Mouse (Mus musculus) CD4-positive, CD25-positive, alpha-beta regulatory T cell, adult 9 weeks (primary cell): ENCODE results near the gene Erp29. TPM values are rescaled to one million over a fixed set of nuclear protein-coding genes. Genes with fewer than 3 reads are reported as not detected.

Source experiments
- polyA plus RNA-seq: library from polyadenylated mRNA; unstranded; fragments of 100-300 nt; shearing (Covaris generic); gene quantifications from one replicate; pipeline ENCODE4 v1.2.1, GENCODE M21; 2017

Gene Erp29
- polyA plus RNA-seq = 63.0 TPM

DNA sequence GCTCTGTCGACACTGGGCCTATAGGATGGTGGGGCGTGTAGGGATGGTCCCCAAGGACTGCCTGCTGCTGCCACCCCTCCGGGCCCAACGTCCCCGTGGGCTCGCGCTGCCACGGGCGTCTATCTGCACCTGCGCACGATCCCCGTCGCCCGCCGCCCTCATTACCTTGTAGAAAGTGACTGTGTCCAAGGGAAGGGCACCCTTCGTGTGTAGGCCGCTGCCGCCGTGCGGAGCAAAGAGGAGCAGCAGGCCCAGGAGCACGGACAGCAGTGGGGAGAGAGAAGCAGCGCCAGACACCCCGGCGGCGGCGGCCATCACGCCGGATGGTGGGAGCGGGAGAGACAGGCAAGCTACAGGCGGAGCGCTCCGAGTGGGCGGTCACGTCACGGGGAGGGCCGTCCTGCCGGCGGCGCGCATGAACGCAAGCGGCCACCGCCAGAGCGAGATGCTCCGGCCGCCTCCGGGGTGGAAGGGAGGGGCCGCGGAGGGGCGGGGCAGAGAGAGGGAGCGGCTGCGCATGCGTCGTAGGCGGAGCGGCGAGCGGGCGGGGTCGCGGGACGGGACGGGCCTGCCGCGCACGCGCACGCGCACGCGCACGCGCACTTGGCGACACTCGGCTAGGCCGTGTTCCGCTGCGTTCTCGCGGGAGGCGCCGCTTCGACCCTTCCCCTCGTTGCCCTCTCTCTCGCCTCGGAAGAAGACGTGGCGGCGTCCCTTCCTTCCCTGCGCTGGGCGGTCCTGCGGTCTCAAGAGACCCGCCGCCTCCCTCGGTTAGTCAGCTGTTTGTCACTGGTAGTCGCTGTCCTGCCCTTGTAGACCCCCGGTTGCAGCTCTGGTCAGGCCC is at the start of gene Erp29:
Gene Erp29 (minus strand): TSS at position 481 of the 844 bp plus-strand sequence.

DNA sequence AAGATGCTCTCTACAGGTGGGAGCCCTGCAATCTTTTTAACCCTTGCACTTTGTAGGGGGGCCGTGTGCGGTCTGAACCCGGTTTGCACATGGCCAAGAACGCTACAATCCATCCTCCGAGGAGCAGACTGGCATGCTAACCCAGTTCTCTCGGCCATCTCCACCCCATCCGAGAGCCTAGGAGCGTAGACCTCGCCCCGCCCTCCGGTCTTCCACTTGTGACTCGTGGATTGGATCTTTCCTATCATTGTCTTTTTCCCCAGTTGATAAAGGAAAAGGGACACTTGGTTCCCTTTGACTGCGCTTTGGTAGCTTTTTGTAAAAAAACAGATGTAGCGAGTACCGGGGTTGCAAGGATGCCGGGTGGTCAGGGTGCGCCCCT is 671 bp downstream of the Erp29 start, which contains the start of gene Tmem116:
Gene Tmem116 (plus strand): TSS at position 250 of the 382 bp plus-strand sequence.

DNA sequence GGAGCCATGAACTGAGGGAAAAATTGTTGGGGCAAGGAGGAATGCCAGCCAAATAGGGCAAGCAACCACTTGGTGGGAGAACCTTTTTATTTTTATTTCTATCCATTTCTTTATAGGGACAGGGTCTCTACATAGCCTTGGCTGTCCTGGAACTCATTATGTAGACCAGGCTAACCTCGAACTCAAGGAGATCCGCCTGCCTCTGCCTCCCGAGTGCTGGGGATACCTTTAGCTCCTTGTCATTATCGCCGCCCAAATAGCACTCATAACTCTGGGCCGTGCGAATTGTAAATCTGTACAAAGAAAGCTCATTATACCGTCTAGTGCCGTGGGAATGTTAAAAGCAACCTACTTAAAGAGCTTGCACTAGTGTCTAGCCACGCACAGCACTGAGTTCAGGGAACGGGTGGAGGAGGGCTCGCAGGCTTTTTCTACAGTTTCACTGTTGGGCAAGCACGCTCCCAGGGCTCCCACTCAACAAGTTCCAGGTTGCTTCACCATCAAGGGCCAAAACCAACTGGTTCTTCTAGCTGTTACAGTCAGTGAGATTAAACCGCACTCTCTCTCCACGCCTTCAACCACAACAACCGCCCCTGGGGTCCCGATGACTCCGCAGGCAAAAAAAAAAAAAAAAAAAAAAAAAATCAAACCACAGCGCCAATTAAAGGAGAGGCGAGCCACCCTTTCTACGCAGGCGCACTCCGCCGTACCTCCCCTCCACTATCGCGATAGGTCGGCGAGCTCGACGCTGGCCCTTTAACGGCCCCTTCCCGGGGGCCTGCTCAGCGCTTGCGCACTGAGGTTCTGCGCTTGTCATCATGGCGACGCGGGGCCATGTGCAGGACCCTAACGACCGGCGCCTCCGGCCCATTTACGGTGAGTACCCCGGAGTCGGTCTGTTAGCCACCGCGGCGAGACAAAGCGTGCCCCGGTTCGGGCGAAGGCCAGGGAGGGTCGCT is 54.8 kb downstream of the Erp29 start, which contains the start of gene Naa25:
Gene Naa25 (plus strand): TSS at position 750 of the 959 bp plus-strand sequence.

DNA sequence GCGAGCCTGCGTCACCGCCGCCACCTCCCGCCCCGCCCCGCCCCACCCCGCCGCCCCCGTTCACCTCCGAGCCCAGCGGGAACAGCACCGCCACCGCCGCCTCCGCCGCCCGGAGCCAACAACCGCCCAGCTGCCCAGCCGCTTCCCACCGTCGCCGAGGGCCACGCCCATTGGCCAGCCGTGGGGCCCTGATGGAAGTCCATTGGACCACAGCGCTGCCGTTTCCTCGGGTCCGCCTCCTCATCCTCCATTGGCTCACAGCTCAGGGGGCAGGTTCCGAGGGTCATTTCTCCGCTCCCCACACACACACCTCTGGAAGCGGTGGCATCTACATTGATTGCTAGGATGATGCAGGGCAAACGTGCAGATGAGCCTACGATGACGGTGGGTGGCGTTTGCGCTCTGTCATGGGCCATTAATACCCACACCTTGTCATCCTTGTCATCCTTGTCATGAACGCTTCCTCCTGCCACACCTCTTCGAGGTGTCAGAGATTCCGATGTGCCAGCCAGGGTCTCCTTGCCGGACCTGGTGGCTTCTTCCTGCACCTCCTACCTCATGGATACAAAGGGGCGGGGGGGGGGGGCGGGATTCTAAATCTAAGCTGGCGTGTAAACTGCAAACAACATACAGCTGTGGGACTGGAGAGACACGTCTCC is 66.7 kb downstream of the Erp29 start, which contains the start of gene Trafd1:
Gene Trafd1 (minus strand): TSS at position 172 of the 659 bp plus-strand sequence.

Other genes with a start within 250 kb of the Erp29 start
- gene Rpl6, start 248.0 kb downstream of the Erp29 start, polyA plus RNA-seq = 949 TPM
- 5.4 TPM for gene Hectd4, start 232.3 kb downstream of the Erp29 start, polyA plus RNA-seq
- gene Trafd1, start 66.9 kb downstream of the Erp29 start, polyA plus RNA-seq = 62.0 TPM
- gene Naa25, start 54.6 kb downstream of the Erp29 start, polyA plus RNA-seq = 50.2 TPM
- gene Tmem116, start 613 bp downstream of the Erp29 start, polyA plus RNA-seq = 1.9 TPM
- gene Adam1b, start 50.9 kb upstream of the Erp29 start, polyA plus RNA-seq = not detected
- gene Adam1a, start 93.0 kb upstream of the Erp29 start, polyA plus RNA-seq = 0.88 TPM
- not detected for gene Gm42878, start 93.0 kb upstream of the Erp29 start, polyA plus RNA-seq
- 17.2 TPM for gene Mapkapk5, start 93.4 kb upstream of the Erp29 start, polyA plus RNA-seq
- 19.2 TPM for gene Aldh2, start 141.3 kb upstream of the Erp29 start, polyA plus RNA-seq
- 2.5 TPM for gene Acad12, start 166.4 kb upstream of the Erp29 start, polyA plus RNA-seq
- gene Acad10, start 208.0 kb upstream of the Erp29 start, polyA plus RNA-seq = 12.1 TPM
- gene Brap, start 208.1 kb upstream of the Erp29 start, polyA plus RNA-seq = 6.8 TPM